Mouse (Mus musculus): Measurements from ENCODE around the gene Atad5.

- no peak for TF ChIP-seq USF1 (IDR thresholded peaks at IDR 0.05; ENCODE audit: low read depth)
- no peak for TF ChIP-seq POLR2A (IDR thresholded peaks at IDR 0.05; ENCODE audit: insufficient read length, low read depth)
- no peak for TF ChIP-seq TCF3 (IDR thresholded peaks at IDR 0.05; ENCODE audit: insufficient read length, low read depth)
- TF ChIP-seq MAX (IDR thresholded peaks at IDR 0.05; ENCODE audit: low read depth), result no peak
- TF ChIP-seq TCF12 (IDR thresholded peaks at IDR 0.05; ENCODE audit: insufficient read depth, poor library complexity, severe bottlenecking), result peak; percentile 35
- TF ChIP-seq MYOG (IDR thresholded peaks at IDR 0.05; ENCODE audit: control insufficient read depth in 1 of 3, insufficient read depth in 1 of 3, insufficient read length in 2 of 3, low read depth in 2 of 3), result peak in 1 of 3 experiments; percentile 50
- TF ChIP-seq MYOD1 (IDR thresholded peaks at IDR 0.05; ENCODE audit: control insufficient read depth in 1 of 3, insufficient read length in 2 of 3, low read depth in 2 of 3), result peak in 1 of 3 experiments; percentile 50
- no peak for TF ChIP-seq E2F4 (IDR thresholded peaks at IDR 0.05; ENCODE audit: insufficient read depth)
- TF ChIP-seq POLR2AphosphoS2 (IDR thresholded peaks at IDR 0.05; ENCODE audit: insufficient read length, low read depth), result no peak
- 0 out of 2 replicates have a peak, but pooled peaks have one; percentile 14 for TF ChIP-seq CEBPB (IDR thresholded peaks at IDR 0.05; ENCODE audit: insufficient read depth, poor library complexity, severe bottlenecking)
- no peak for TF ChIP-seq REST (IDR thresholded peaks at IDR 0.05; ENCODE audit: insufficient read depth, insufficient read length)
Measured at GRCm38 (mm10) chr11:80050088-80050487, 39.1 kb upstream of the Atad5 start.
